Mouse (Mus musculus): ENCODE results near the gene Lrrn4cl. TPM values are rescaled to one million over a fixed set of nuclear protein-coding genes. Genes with fewer than 3 reads are reported as not detected.
A peak's percentile ranks its signal among the peaks of the same experiment; 100 is the strongest.

The Lrrn4cl gene
- polyA plus RNA-seq, 1 experiment: 0.25 TPM

- Histone ChIP-seq H3ac (ENCODE audit: control insufficient read depth, insufficient read length) (peak within 1 kb of the TSS; percentile 31), H3K27me3 (ENCODE audit: control insufficient read depth, insufficient read depth, insufficient read length) (no peaks in the 10 kb centered on the region), H3K4me3 (peak within 1 kb of the TSS; percentile 72), H3K79me2 (ENCODE audit: control insufficient read depth, insufficient read depth) (no peaks in the 10 kb centered on the region), H3K36me3 (ENCODE audit: control insufficient read depth, insufficient read depth) (peaks cover 15% of the 10 kb centered on the region), H3K4me2 (ENCODE audit: low read depth) (peak within 1 kb of the TSS; percentile 93)
- TF ChIP-seq MYOD1 (IDR thresholded peaks at IDR 0.05; ENCODE audit: control insufficient read depth in 1 of 3, insufficient read length in 2 of 3, low read depth in 2 of 3): no peak
- TF ChIP-seq USF1 (IDR thresholded peaks at IDR 0.05; ENCODE audit: low read depth): peak; percentile 68
- peak in 1 of 3 experiments; percentile 28 for TF ChIP-seq MYOG (IDR thresholded peaks at IDR 0.05; ENCODE audit: control insufficient read depth in 1 of 3, insufficient read depth in 1 of 3, insufficient read length in 2 of 3, low read depth in 2 of 3)
- TF ChIP-seq TCF12 (IDR thresholded peaks at IDR 0.05; ENCODE audit: insufficient read depth, poor library complexity, severe bottlenecking): no peak
- TF ChIP-seq SRF (IDR thresholded peaks at IDR 0.05; ENCODE audit: control insufficient read depth, insufficient read length, low read depth): no peak
- TF ChIP-seq POLR2A (IDR thresholded peaks at IDR 0.05; ENCODE audit: insufficient read length, low read depth): peak; percentile 76
- TF ChIP-seq POLR2AphosphoS2 (IDR thresholded peaks at IDR 0.05; ENCODE audit: insufficient read length, low read depth): peak; percentile 76
- no peak for TF ChIP-seq REST (IDR thresholded peaks at IDR 0.05; ENCODE audit: insufficient read depth, insufficient read length)
- peak; percentile 80 for TF ChIP-seq MAX (IDR thresholded peaks at IDR 0.05; ENCODE audit: low read depth)
Observed at GRCm38 (mm10) chr19:8880311-8881033, 29.9 kb downstream of the Lrrn4cl start, which contains the start of gene Uqcc3. Uqcc3 (minus strand) TSS chr19:8880923.

DNA sequence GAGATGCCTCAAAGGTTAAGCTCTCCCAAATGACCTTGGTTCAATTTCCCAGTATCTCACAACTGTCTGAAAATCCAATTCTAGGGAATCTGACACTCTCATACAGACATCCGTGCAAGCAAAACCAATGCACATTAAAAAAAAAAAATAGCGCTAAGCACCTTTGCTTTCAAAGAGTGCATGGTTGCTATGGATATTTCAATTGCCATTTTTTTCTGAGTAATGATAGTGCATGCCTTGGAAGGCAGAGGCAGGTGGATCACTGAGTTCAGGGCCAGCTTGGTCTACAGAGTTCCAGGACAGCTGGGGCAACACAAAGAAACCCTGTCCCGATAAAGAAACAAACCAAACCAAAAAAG lies 30.4 kb downstream of the Lrrn4cl start:
- H3K79me2 ChIP-seq (ENCODE audit: control insufficient read depth, insufficient read depth): no peaks in the 10 kb centered on the region
- peaks cover 9% of the 10 kb centered on the region for H3K36me3 ChIP-seq (ENCODE audit: control insufficient read depth, insufficient read depth)
- peak overlapping the region; percentile 31 for H3ac ChIP-seq (ENCODE audit: control insufficient read depth, insufficient read length)
- TF ChIP-seq MYOG (IDR thresholded peaks at IDR 0.05; ENCODE audit: control insufficient read depth in 1 of 3, insufficient read depth in 1 of 3, insufficient read length in 2 of 3, low read depth in 2 of 3): no peak
- no peak for TF ChIP-seq SRF (IDR thresholded peaks at IDR 0.05; ENCODE audit: control insufficient read depth, insufficient read length, low read depth)
- TF ChIP-seq POLR2A (IDR thresholded peaks at IDR 0.05; ENCODE audit: insufficient read length, low read depth): no peak
- no peak for TF ChIP-seq MAX (IDR thresholded peaks at IDR 0.05; ENCODE audit: low read depth)
- TF ChIP-seq POLR2AphosphoS2 (IDR thresholded peaks at IDR 0.05; ENCODE audit: insufficient read length, low read depth): no peak
- no peak for TF ChIP-seq CEBPB (IDR thresholded peaks at IDR 0.05; ENCODE audit: insufficient read depth, poor library complexity, severe bottlenecking)
- no peak for TF ChIP-seq USF1 (IDR thresholded peaks at IDR 0.05; ENCODE audit: low read depth)
- TF ChIP-seq TCF3 (IDR thresholded peaks at IDR 0.05; ENCODE audit: insufficient read length, low read depth): no peak
- TF ChIP-seq REST (IDR thresholded peaks at IDR 0.05; ENCODE audit: insufficient read depth, insufficient read length): no peak
- no peak for TF ChIP-seq MYOD1 (IDR thresholded peaks at IDR 0.05; ENCODE audit: control insufficient read depth in 1 of 3, insufficient read length in 2 of 3, low read depth in 2 of 3)
- no peak for TF ChIP-seq TCF12 (IDR thresholded peaks at IDR 0.05; ENCODE audit: insufficient read depth, poor library complexity, severe bottlenecking)
- no peak for TF ChIP-seq E2F4 (IDR thresholded peaks at IDR 0.05; ENCODE audit: insufficient read depth)
- peak overlapping the region; percentile 93 for H3K4me2 ChIP-seq (ENCODE audit: low read depth)
- no peaks in the 10 kb centered on the region for H3K27me3 ChIP-seq (ENCODE audit: control insufficient read depth, insufficient read depth, insufficient read length)
- H3K4me3 ChIP-seq: peak overlapping the region; percentile 72

DNA sequence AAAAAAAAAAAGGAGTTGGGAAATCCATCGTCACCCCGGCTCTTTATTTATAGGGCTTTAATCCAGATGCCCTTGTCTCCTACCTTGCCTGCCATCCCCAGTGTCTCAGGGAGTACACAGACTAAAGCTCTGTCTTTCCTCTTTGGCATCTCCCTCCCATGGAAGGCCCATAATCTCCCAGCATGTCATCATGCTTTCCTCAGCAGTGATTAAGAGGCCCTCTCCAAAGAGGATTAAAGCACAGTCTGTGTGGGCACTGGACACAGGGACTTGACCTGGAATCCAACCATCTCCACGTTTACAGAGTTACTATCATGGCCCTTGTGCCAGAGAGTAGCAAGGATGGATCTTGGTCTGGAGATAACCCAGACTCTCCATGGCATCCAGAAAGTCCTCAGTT lies 33.0 kb downstream of the Lrrn4cl start, which contains the start of the genes Lbhd1 and Gm49403:
Gene Lbhd1 (plus strand): TSS at position 117 of the 400 bp plus-strand sequence.
Gene Gm49403 (plus strand): TSS at position 315 of the 400 bp plus-strand sequence.
- Histone ChIP-seq H3K27me3 (ENCODE audit: control insufficient read depth, insufficient read depth, insufficient read length) (no peaks in the 10 kb centered on the region), H3K36me3 (ENCODE audit: control insufficient read depth, insufficient read depth) (no peaks in the 10 kb centered on the region), H3ac (ENCODE audit: control insufficient read depth, insufficient read length) (no peak within 1 kb of the TSS), H3K79me2 (ENCODE audit: control insufficient read depth, insufficient read depth) (peaks cover 3% of the 10 kb centered on the region), H3K4me2 (ENCODE audit: low read depth) (no peak within 1 kb of the TSS), H3K4me3 (no peak within 1 kb of the TSS)
- TF ChIP-seq MAX (IDR thresholded peaks at IDR 0.05; ENCODE audit: low read depth): no peak
- TF ChIP-seq REST (IDR thresholded peaks at IDR 0.05; ENCODE audit: insufficient read depth, insufficient read length): no peak
- TF ChIP-seq CEBPB (IDR thresholded peaks at IDR 0.05; ENCODE audit: insufficient read depth, poor library complexity, severe bottlenecking): no peak
- TF ChIP-seq POLR2AphosphoS2 (IDR thresholded peaks at IDR 0.05; ENCODE audit: insufficient read length, low read depth): no peak
- TF ChIP-seq MYOD1 (IDR thresholded peaks at IDR 0.05; ENCODE audit: control insufficient read depth in 1 of 3, insufficient read length in 2 of 3, low read depth in 2 of 3): no peak

DNA sequence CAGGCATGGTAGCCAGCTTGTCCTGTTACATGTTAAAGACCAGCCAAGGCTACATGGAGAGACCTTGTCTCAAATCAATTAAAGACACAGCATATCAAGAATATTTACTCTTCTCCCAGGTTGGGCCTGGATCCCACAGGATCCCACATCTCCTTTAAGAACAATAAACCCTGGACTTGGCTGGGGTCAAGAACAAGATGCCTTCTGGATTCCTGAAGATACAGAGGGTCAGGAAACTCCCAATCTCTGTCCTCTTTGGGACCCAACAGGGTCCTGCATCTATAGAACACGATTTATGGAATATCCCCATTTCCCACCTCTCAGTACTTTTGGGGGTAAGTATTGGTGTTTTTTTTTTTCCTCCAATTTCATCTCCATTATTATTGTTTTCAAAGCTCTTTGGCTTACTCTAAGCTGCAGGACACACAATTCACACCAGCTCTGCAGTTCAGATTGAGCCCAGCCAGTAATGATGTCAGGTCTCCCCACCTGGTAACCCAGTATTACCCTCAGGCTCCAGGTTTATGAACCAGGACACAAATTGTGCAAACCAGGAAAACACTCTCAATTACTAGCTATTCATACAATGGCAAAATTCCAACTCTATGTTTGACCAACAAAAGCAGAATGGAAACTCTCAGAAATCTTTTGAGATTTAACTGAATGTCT lies 36.5 kb downstream of the Lrrn4cl start:
- TF ChIP-seq E2F4 (IDR thresholded peaks at IDR 0.05; ENCODE audit: insufficient read depth) (no peak), USF1 (IDR thresholded peaks at IDR 0.05; ENCODE audit: low read depth) (no peak), POLR2A (IDR thresholded peaks at IDR 0.05; ENCODE audit: insufficient read length, low read depth) (no peak), MYOG (IDR thresholded peaks at IDR 0.05; ENCODE audit: control insufficient read depth in 1 of 3, insufficient read depth in 1 of 3, insufficient read length in 2 of 3, low read depth in 2 of 3) (no peak), POLR2AphosphoS2 (IDR thresholded peaks at IDR 0.05; ENCODE audit: insufficient read length, low read depth) (no peak), CEBPB (IDR thresholded peaks at IDR 0.05; ENCODE audit: insufficient read depth, poor library complexity, severe bottlenecking) (no peak), MAX (IDR thresholded peaks at IDR 0.05; ENCODE audit: low read depth) (no peak), TCF3 (IDR thresholded peaks at IDR 0.05; ENCODE audit: insufficient read length, low read depth) (no peak), REST (IDR thresholded peaks at IDR 0.05; ENCODE audit: insufficient read depth, insufficient read length) (no peak), SRF (IDR thresholded peaks at IDR 0.05; ENCODE audit: control insufficient read depth, insufficient read length, low read depth) (no peak), TCF12 (IDR thresholded peaks at IDR 0.05; ENCODE audit: insufficient read depth, poor library complexity, severe bottlenecking) (no peak), MYOD1 (IDR thresholded peaks at IDR 0.05; ENCODE audit: control insufficient read depth in 1 of 3, insufficient read length in 2 of 3, low read depth in 2 of 3) (no peak)
- Histone ChIP-seq H3K4me2 (ENCODE audit: low read depth) (peak overlapping the region; percentile 95), H3K36me3 (ENCODE audit: control insufficient read depth, insufficient read depth) (no peaks in the 10 kb centered on the region), H3K4me3 (peak overlapping the region; percentile 53), H3K27me3 (ENCODE audit: control insufficient read depth, insufficient read depth, insufficient read length) (no peaks in the 10 kb centered on the region), H3K79me2 (ENCODE audit: control insufficient read depth, insufficient read depth) (peaks cover 23% of the 10 kb centered on the region), H3ac (ENCODE audit: control insufficient read depth, insufficient read length) (no peak overlapping the region)

All from myocyte (in vitro differentiated cells).